Mouse (Mus musculus) limb, embryonic 10.5 days (tissue): ENCODE results near the gene Olfm4. TPM values are rescaled to one million over a fixed set of nuclear protein-coding genes. Genes with fewer than 3 reads are reported as not detected.

ENCODE experiments used
- DNase-seq: peaks from one replicate; pipeline ENCODE4 v3.0.0-alpha.2; 2017; ENCODE audit warnings: low spot score
- H3K27ac ChIP-seq: fragments of 300-500 bp; sonication (generic); 2 replicates; pipeline ENCODE4 v1.5.1; 2016; ENCODE audit warnings: mild to moderate bottlenecking
- H3K27me3 ChIP-seq: fragments of 300-500 bp; sonication (generic); 2 replicates; pipeline ENCODE4 v1.6.1; 2016; ENCODE audit warnings: low read depth, mild to moderate bottlenecking; ENCODE audit not compliant: poor library complexity, severe bottlenecking
- H3K36me3 ChIP-seq: fragments of 300-500 bp; sonication (generic); 2 replicates; pipeline ENCODE4 v1.6.1; 2016; ENCODE audit warnings: mild to moderate bottlenecking, moderate library complexity
- H3K4me1 ChIP-seq: fragments of 300-500 bp; sonication (generic); 2 replicates; pipeline ENCODE4 v1.6.1; 2016
- H3K4me3 ChIP-seq: fragments of 300-500 bp; sonication (generic); 2 replicates; pipeline ENCODE4 v1.5.1; 2016; ENCODE audit warnings: mild to moderate bottlenecking, moderate library complexity
- H3K9me3 ChIP-seq: fragments of 300-500 bp; sonication (generic); replicated peaks from 2 replicates; pipeline ENCODE4 v1.6.1; 2016; ENCODE audit warnings: mild to moderate bottlenecking
- WGBS: fragments of 180-500 bp; shearing (Covaris S2); methylation state at CpG from one replicate; pipeline ENCODE4 v1.1.7; 2016; 5-methylcytosine and 5-hydroxymethylcytosine counted together
- polyA plus RNA-seq: library from polyadenylated mRNA; unstranded; fragments of >200 nt; fragmentation: Nextera tagmentation; extraction: Ambion mirVana; gene quantifications from 2 replicates; pipeline ENCODE4 v1.2.1, GENCODE M21; 2016

The Olfm4 gene
- polyA plus RNA-seq, 1 experiment from 2014 or later, result 0.16 TPM

GRCm38 (mm10) chr14:79986831-79987230 is 3.0 kb downstream of the Olfm4 start:
- Histone ChIP-seq H3K27ac (no peak overlapping the region), H3K4me3 (no peak overlapping the region), H3K9me3 (no peaks in the 10 kb centered on the region), H3K36me3 (no peaks in the 10 kb centered on the region), H3K27me3 (no peaks in the 10 kb centered on the region), H3K4me1 (no peaks in the 10 kb centered on the region)
- no peak for DNase-seq
- 83% methylated on average over 8 of the region's 8 CpGs for WGBS

- no peaks in the 10 kb centered on the region for H3K4me1 ChIP-seq
- H3K4me3 ChIP-seq, result no peak overlapping the region
- H3K27ac ChIP-seq, result no peak overlapping the region; the same call in 1 of the 2 replicates
- no peaks in the 10 kb centered on the region for H3K27me3 ChIP-seq
- WGBS, result 82% methylated on average over 4 of the region's 4 CpGs
- no peak for DNase-seq
- H3K36me3 ChIP-seq, result no peaks in the 10 kb centered on the region
- H3K9me3 ChIP-seq, result no peaks in the 10 kb centered on the region
Observed at GRCm38 (mm10) chr14:79989785-79990184, 5.9 kb downstream of the Olfm4 start.

- no peak for DNase-seq
- H3K27ac ChIP-seq, result no peak overlapping the region
- no peaks in the 10 kb centered on the region for H3K9me3 ChIP-seq
- WGBS, result 69% methylated on average over 5 of the region's 5 CpGs
- no peak overlapping the region for H3K4me3 ChIP-seq
- H3K36me3 ChIP-seq, result no peaks in the 10 kb centered on the region
- H3K4me1 ChIP-seq, result no peaks in the 10 kb centered on the region
- H3K27me3 ChIP-seq, result no peaks in the 10 kb centered on the region
Observed at GRCm38 (mm10) chr14:79990547-79990946, 6.7 kb downstream of the Olfm4 start.

GRCm38 (mm10) chr14:79997534-79997933 is 13.7 kb downstream of the Olfm4 start:
- Histone ChIP-seq H3K27ac (no peak overlapping the region), H3K4me1 (peaks cover 10% of the 10 kb centered on the region), H3K27me3 (no peaks in the 10 kb centered on the region), H3K9me3 (no peaks in the 10 kb centered on the region), H3K36me3 (no peaks in the 10 kb centered on the region), H3K4me3 (no peak overlapping the region)
- 83% methylated on average over 4 of the region's 4 CpGs for WGBS
- DNase-seq, result no peak

GRCm38 (mm10) chr14:80000110-80000531 is 16.2 kb downstream of the Olfm4 start:
- H3K9me3 ChIP-seq, result no peaks in the 10 kb centered on the region
- H3K27me3 ChIP-seq, result no peaks in the 10 kb centered on the region
- 56% methylated on average over 8 of the region's 8 CpGs for WGBS
- no peaks in the 10 kb centered on the region for H3K36me3 ChIP-seq
- no peak overlapping the region for H3K27ac ChIP-seq
- H3K4me1 ChIP-seq, result peaks cover 10% of the 10 kb centered on the region
- DNase-seq, result no peak
- H3K4me3 ChIP-seq, result no peak overlapping the region

- WGBS, result 80% methylated on average over 3 of the region's 3 CpGs
- no peaks in the 10 kb centered on the region for H3K9me3 ChIP-seq
- H3K4me3 ChIP-seq, result no peak overlapping the region
- DNase-seq, result no peak
- no peaks in the 10 kb centered on the region for H3K4me1 ChIP-seq
- no peaks in the 10 kb centered on the region for H3K27me3 ChIP-seq
- H3K36me3 ChIP-seq, result no peaks in the 10 kb centered on the region
- H3K27ac ChIP-seq, result no peak overlapping the region
Observed at GRCm38 (mm10) chr14:80007686-80008085, 23.8 kb downstream of the Olfm4 start.

GRCm38 (mm10) chr14:80010426-80010825 is 26.5 kb downstream of the Olfm4 start:
- Histone ChIP-seq H3K4me3 (no peak overlapping the region), H3K36me3 (no peaks in the 10 kb centered on the region), H3K27me3 (no peaks in the 10 kb centered on the region), H3K27ac (no peak overlapping the region), H3K4me1 (no peaks in the 10 kb centered on the region), H3K9me3 (no peaks in the 10 kb centered on the region)
- WGBS, result 92% methylated on average over 3 of the region's 3 CpGs
- DNase-seq, result no peak

- H3K4me1 ChIP-seq, result no peaks in the 10 kb centered on the region
- no peaks in the 10 kb centered on the region for H3K36me3 ChIP-seq
- no peak overlapping the region for H3K27ac ChIP-seq
- no peaks in the 10 kb centered on the region for H3K27me3 ChIP-seq
- WGBS, result 68% methylated on average over 6 of the region's 6 CpGs
- H3K9me3 ChIP-seq, result no peaks in the 10 kb centered on the region
- H3K4me3 ChIP-seq, result no peak overlapping the region
- DNase-seq, result no peak
Observed at GRCm38 (mm10) chr14:80014966-80015365, 31.1 kb downstream of the Olfm4 start.

GRCm38 (mm10) chr14:80016112-80016511 is 32.2 kb downstream of the Olfm4 start:
- Histone ChIP-seq H3K4me1 (no peaks in the 10 kb centered on the region), H3K27me3 (no peaks in the 10 kb centered on the region), H3K9me3 (no peaks in the 10 kb centered on the region), H3K4me3 (no peak overlapping the region), H3K27ac (no peak overlapping the region), H3K36me3 (no peaks in the 10 kb centered on the region)
- DNase-seq, result no peak

GRCm38 (mm10) chr14:80026078-80026477 is 42.2 kb downstream of the Olfm4 start:
- no peak for DNase-seq
- 83% methylated on average over 6 of the region's 6 CpGs for WGBS

GRCm38 (mm10) chr14:80029297-80030001 is 45.6 kb downstream of the Olfm4 start:
- no peaks in the 10 kb centered on the region for H3K4me1 ChIP-seq
- 89% methylated on average over 3 of the region's 3 CpGs for WGBS
- H3K36me3 ChIP-seq, result no peaks in the 10 kb centered on the region
- DNase-seq, result no peak
- H3K9me3 ChIP-seq, result no peaks in the 10 kb centered on the region
- H3K27me3 ChIP-seq, result no peaks in the 10 kb centered on the region
- H3K27ac ChIP-seq, result no peak overlapping the region
- H3K4me3 ChIP-seq, result no peak overlapping the region

More at GRCm38 (mm10) chr14:80026078-80026477, 42.2 kb downstream of the Olfm4 start:
- H3K9me3 ChIP-seq, result no peaks in the 10 kb centered on the region
- H3K27ac ChIP-seq, result no peak overlapping the region
- no peaks in the 10 kb centered on the region for H3K4me1 ChIP-seq
- H3K36me3 ChIP-seq, result no peaks in the 10 kb centered on the region
- H3K4me3 ChIP-seq, result no peak overlapping the region
- no peaks in the 10 kb centered on the region for H3K27me3 ChIP-seq

- Histone ChIP-seq H3K36me3 (no peaks in the 10 kb centered on the region), H3K4me1 (no peaks in the 10 kb centered on the region), H3K4me3 (no peak overlapping the region), H3K27ac (no peak overlapping the region), H3K9me3 (no peaks in the 10 kb centered on the region), H3K27me3 (no peaks in the 10 kb centered on the region)
- 76% methylated on average over 4 of the region's 4 CpGs for WGBS
- no peak for DNase-seq
Observed at GRCm38 (mm10) chr14:80039645-80040272, 55.9 kb downstream of the Olfm4 start.

- Histone ChIP-seq H3K4me1 (peaks cover 8% of the 10 kb centered on the region), H3K27me3 (no peaks in the 10 kb centered on the region), H3K9me3 (no peaks in the 10 kb centered on the region), H3K36me3 (no peaks in the 10 kb centered on the region), H3K27ac (no peak overlapping the region), H3K4me3 (no peak overlapping the region)
- 93% methylated on average over 6 of the region's 6 CpGs for WGBS
- no peak for DNase-seq
Observed at GRCm38 (mm10) chr14:80046104-80046734, 62.3 kb downstream of the Olfm4 start.
